Mouse (Mus musculus) retina, postnatal 1 day (tissue): ENCODE measurements around the gene Map3k6.

Experiments used
- DNase-seq: peaks from one replicate; pipeline ENCODE4 v3.0.0-alpha.2; 2012

Map3k6 gene

GRCm38 (mm10) chr4:133217641-133218040 lies 23.0 kb upstream of the Map3k6 start:
- peak; percentile 85 for DNase-seq

GRCm38 (mm10) chr4:133218745-133219144 lies 21.9 kb upstream of the Map3k6 start:
- DNase-seq: no peak

- peak; percentile 50 for DNase-seq
Measured at GRCm38 (mm10) chr4:133220656-133221055, 20.0 kb upstream of the Map3k6 start.

GRCm38 (mm10) chr4:133221701-133222100 lies 18.9 kb upstream of the Map3k6 start:
- no peak for DNase-seq

GRCm38 (mm10) chr4:133223875-133224274 lies 16.7 kb upstream of the Map3k6 start:
- DNase-seq: no peak

- DNase-seq: no peak
Measured at GRCm38 (mm10) chr4:133226073-133226472, 14.5 kb upstream of the Map3k6 start.

GRCm38 (mm10) chr4:133227636-133228035 lies 13.0 kb upstream of the Map3k6 start:
- DNase-seq: peak; percentile 38

- DNase-seq: peak; percentile 53
Measured at GRCm38 (mm10) chr4:133229582-133229981, 11.0 kb upstream of the Map3k6 start.

GRCm38 (mm10) chr4:133233285-133233976 lies 7.2 kb upstream of the Map3k6 start:
- DNase-seq: peak; percentile 41

- no peak for DNase-seq
Measured at GRCm38 (mm10) chr4:133234771-133235170, 5.8 kb upstream of the Map3k6 start.

- DNase-seq: no peak
Measured at GRCm38 (mm10) chr4:133235415-133235814, 5.2 kb upstream of the Map3k6 start.

- DNase-seq: no peak
Measured at GRCm38 (mm10) chr4:133237911-133238310, 2.7 kb upstream of the Map3k6 start.

GRCm38 (mm10) chr4:133240934-133241908 lies 603 bp downstream of the Map3k6 start:
- peak; percentile 92 for DNase-seq

GRCm38 (mm10) chr4:133241910-133242309 lies 1.3 kb downstream of the Map3k6 start:
- DNase-seq: no peak

GRCm38 (mm10) chr4:133242710-133243109 lies 2.1 kb downstream of the Map3k6 start:
- DNase-seq: no peak

- DNase-seq: no peak
Measured at GRCm38 (mm10) chr4:133243538-133243937, 2.9 kb downstream of the Map3k6 start.

- DNase-seq: no peak
Measured at GRCm38 (mm10) chr4:133244289-133244688, 3.7 kb downstream of the Map3k6 start.

- DNase-seq: no peak
Measured at GRCm38 (mm10) chr4:133247072-133247471, 6.5 kb downstream of the Map3k6 start.

GRCm38 (mm10) chr4:133247806-133248449 lies 7.3 kb downstream of the Map3k6 start:
- DNase-seq: no peak

GRCm38 (mm10) chr4:133250609-133251008 lies 10.0 kb downstream of the Map3k6 start:
- peak; percentile 69 for DNase-seq

- DNase-seq: no peak
Measured at GRCm38 (mm10) chr4:133251214-133251613, 10.6 kb downstream of the Map3k6 start.

GRCm38 (mm10) chr4:133252089-133252488 lies 11.5 kb downstream of the Map3k6 start:
- DNase-seq: no peak

GRCm38 (mm10) chr4:133253412-133253811 lies 12.8 kb downstream of the Map3k6 start:
- DNase-seq: no peak
